Mouse (Mus musculus) MEL (cell line): ENCODE data around the gene Hist2h3c1.
"Not testable (repeated sequence)": the region's sequence is repeated elsewhere in the genome, so short reads cannot be mapped to it uniquely, and the experiment has no call there.

Source experiments
- EP300 ChIP-seq, 2 experiments: IDR thresholded peaks; 2 replicates each; pipeline ENCODE4 v1.6.1; 2011; ENCODE audit warnings: improper control_type of control experiment in 2 of 2, low read length in 2 of 2, low read depth in 1 of 2, mild to moderate bottlenecking in 1 of 2
- MEF2A ChIP-seq: IDR thresholded peaks from 2 replicates; pipeline ENCODE4 v1.6.1; 2014; ENCODE audit warnings: low read depth, mild to moderate bottlenecking, inconsistent platforms, low read length, improper control_type of control experiment; ENCODE audit not compliant: poor library complexity, insufficient replicate concordance, severe bottlenecking; ENCODE audit errors: extremely low read depth

GRCm38 (mm10) chr3:96290727-96291126 is 44.2 kb downstream of the Hist2h3c1 start:
- TF ChIP-seq EP300 (IDR thresholded peaks at IDR 0.05; ENCODE audit: low read depth in 1 of 2, low read length in 2 of 2); MEF2A: not testable (repeated sequence)
